ENCODE assay signal across 1 mouse cellular context in the genomic region with DNA sequence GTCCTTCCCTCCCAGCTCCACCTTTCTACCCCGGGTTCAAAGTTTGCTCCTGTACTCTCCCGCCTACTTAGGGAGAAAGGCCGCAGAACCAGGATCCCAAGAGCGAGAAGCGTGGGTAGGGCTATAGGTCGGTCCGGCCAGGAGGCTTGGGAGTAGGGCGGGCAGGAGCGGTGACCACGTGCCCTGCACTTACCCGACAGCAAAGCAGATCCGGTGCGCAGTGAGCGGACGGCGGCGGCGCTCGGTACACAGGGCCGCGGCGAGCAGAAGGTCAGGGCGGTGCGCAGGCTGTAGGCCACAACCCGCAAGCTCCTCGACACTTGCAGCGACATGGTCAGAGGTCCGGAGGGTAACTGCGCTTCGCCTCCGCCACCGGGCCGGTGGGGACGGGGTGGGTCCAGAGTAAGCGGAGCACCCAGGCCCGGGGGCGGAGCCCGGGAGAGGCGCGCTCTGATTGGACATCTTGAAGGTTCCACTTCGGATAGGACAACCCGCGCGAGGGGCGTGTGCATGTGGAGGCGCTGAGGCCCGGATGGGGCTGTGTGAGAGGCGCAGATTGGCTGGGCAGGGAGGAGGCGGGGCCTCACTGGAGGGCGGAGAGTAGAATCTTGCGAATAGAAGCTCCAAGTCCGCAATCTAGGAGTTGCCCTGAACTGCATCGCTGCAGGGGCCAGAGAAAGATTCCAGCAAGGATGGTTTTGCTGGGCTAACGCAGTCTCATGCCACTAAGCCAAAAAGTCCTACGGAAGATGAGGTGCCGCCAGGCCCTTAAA.
TF ChIP-seq lines count a peak whose summit lies in the region.

Gcsh (minus strand) TSS at position 443 of the 773 bp plus-strand sequence.

TF ChIP-seq in CH12.LX, 34 proteins besides CTCF, POLR2A, EP300 and RAD21 (continued from another document):
- TF ChIP-seq MYC (IDR thresholded peaks at IDR 0.05; ENCODE audit: low read depth, low read length) (peak; percentile 80), POLR2AphosphoS2 (IDR thresholded peaks at IDR 0.05; ENCODE audit: low read depth, low read length) (0 out of 2 replicates have a peak, but pooled peaks have one; percentile 39), UBTF (IDR thresholded peaks at IDR 0.05; ENCODE audit: low read depth, low read length) (peak; percentile 72; the same call in 1 of the 2 replicates), USF1 (IDR thresholded peaks at IDR 0.05; ENCODE audit: low read depth, low read length) (peak; percentile 75), SIN3A (IDR thresholded peaks at IDR 0.05; ENCODE audit: low read length) (peak; percentile 67), ELF1 (IDR thresholded peaks at IDR 0.05; ENCODE audit: low read depth, low read length) (0 out of 2 replicates have a peak, but pooled peaks have one; percentile 35), TBP (conservative IDR thresholded peaks at IDR 0.05; ENCODE audit: low read depth, low read length) (0 out of 2 replicates have a peak, but pooled peaks have one; percentile 46), MEF2A (IDR thresholded peaks at IDR 0.05; ENCODE audit: borderline replicate concordance, low read depth, low read length) (no peak)
TF ChIP-seq in CH12.LX: peak in this region for 15.
